In the genomic region with DNA sequence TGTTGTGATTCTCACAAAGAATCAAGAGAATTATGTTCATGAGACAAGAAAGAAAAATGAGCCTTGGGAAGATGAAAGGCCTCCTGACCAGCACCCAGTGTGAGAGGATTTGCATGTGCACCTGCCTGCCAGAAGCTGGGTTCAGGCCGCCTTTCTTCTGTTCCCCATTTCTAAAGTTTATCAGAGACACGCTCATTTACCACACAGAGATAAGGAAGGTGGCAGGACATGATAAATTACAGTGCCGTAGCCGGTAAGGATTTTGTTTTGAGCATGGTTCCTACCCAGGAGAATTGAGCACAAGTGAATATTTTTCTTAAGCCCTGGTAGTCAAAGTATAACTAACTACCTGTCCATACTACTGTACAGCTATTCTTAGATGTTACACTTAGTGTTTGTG, we compare ENCODE assay signal across 20 mouse cellular contexts.
DNase-seq lines count a peak whose midpoint lies in the region; ATAC-seq lines count a peak whose summit lies in the region.
"Had no signal": no experiment of that assay in that cellular context is flagged by ENCODE, and none has a peak within 500 bp of the region (broad histone marks: within the 10 kb centered on the region; RNA-seq: fewer than 3 reads in every experiment).

No protein-coding gene starts in this region.

- H3K27ac ChIP-seq in liver, embryonic 11.5 days (ENCODE audit: low read depth, low read length) = no peak overlapping the region
- no peak overlapping the region for H3K27ac ChIP-seq in liver, embryonic 12.5 days
- no peak overlapping the region for H3K27ac ChIP-seq in liver, embryonic 16.5 days (ENCODE audit: low read length)
- no peak overlapping the region for H3K27ac ChIP-seq in hindbrain, embryonic 10.5 days
- H3K27ac ChIP-seq: embryonic facial prominence, embryonic 13.5 days; forebrain, embryonic 12.5 days; gastrocnemius, adult 2 months; heart, embryonic 13.5 days; hindbrain, embryonic 14.5 days had no signal

- H3K9ac ChIP-seq in liver, embryonic 11.5 days (ENCODE audit: low read depth, low read length) = no peak overlapping the region
- no peak overlapping the region for H3K9ac ChIP-seq in liver, embryonic 12.5 days
- H3K9ac ChIP-seq in liver, embryonic 16.5 days (ENCODE audit: low read depth, low read length) = no peak overlapping the region
- H3K9ac ChIP-seq: embryonic facial prominence, embryonic 13.5 days; forebrain, embryonic 12.5 days; heart, embryonic 13.5 days; hindbrain, embryonic 14.5 days had no signal

- H3K4me3 ChIP-seq in liver, embryonic 11.5 days (ENCODE audit: low read depth, low read length) = no peak overlapping the region
- no peak overlapping the region for H3K4me3 ChIP-seq in liver, embryonic 12.5 days
- no peak overlapping the region for H3K4me3 ChIP-seq in liver, embryonic 16.5 days (ENCODE audit: low read depth, low read length)
- H3K4me3 ChIP-seq in hindbrain, embryonic 10.5 days = no peak overlapping the region
- H3K4me3 ChIP-seq: embryonic facial prominence, embryonic 13.5 days; forebrain, embryonic 12.5 days; gastrocnemius, adult 2 months; heart, embryonic 13.5 days had no signal

- no peaks in the 10 kb centered on the region for H3K4me1 ChIP-seq in liver, embryonic 11.5 days (replicated peaks; ENCODE audit: control insufficient read depth, insufficient read depth, low read length)
- 0 out of 2 replicates have a peak, but pooled peaks cover 5% of the 10 kb centered on the region for H3K4me1 ChIP-seq in liver, embryonic 12.5 days
- H3K4me1 ChIP-seq in liver, embryonic 16.5 days (ENCODE audit: control insufficient read depth, low read depth, low read length) = no peaks in the 10 kb centered on the region
- no peaks in the 10 kb centered on the region for H3K4me1 ChIP-seq in hindbrain, embryonic 10.5 days (replicated peaks)
- H3K4me1 ChIP-seq: embryonic facial prominence, embryonic 13.5 days; forebrain, embryonic 12.5 days had no signal

- intact Hi-C loops in left cerebral cortex, postnatal 25 days (cut with DNase I) = no loop called here

- H3K9me3 ChIP-seq in liver, embryonic 11.5 days (ENCODE audit: control insufficient read depth, low read length) = no peaks in the 10 kb centered on the region
- H3K9me3 ChIP-seq in liver, embryonic 12.5 days (replicated peaks) = no peaks in the 10 kb centered on the region
- H3K9me3 ChIP-seq in liver, embryonic 16.5 days (replicated peaks; ENCODE audit: control insufficient read depth, low read length) = no peaks in the 10 kb centered on the region
- no peaks in the 10 kb centered on the region for H3K9me3 ChIP-seq in hindbrain, embryonic 10.5 days
- H3K9me3 ChIP-seq: embryonic facial prominence, embryonic 13.5 days; forebrain, embryonic 12.5 days; heart, embryonic 13.5 days had no signal

- WGBS in liver, embryonic 11.5 days = 18% methylated on average over 4 of the region's 4 CpGs
- 15% methylated on average over 4 of the region's 4 CpGs for WGBS in liver, embryonic 12.5 days (ENCODE audit: insufficient replicate concordance)
- 16% methylated on average over 4 of the region's 4 CpGs for WGBS in liver, embryonic 16.5 days (ENCODE audit: insufficient replicate concordance)
- WGBS in hindbrain, embryonic 10.5 days = 86% methylated on average over 4 of the region's 4 CpGs

- no peaks in the 10 kb centered on the region for H3K36me3 ChIP-seq in liver, embryonic 11.5 days (ENCODE audit: control insufficient read depth, insufficient read depth, low read length)
- H3K36me3 ChIP-seq in liver, embryonic 12.5 days = no peaks in the 10 kb centered on the region
- H3K36me3 ChIP-seq in liver, embryonic 16.5 days (ENCODE audit: control insufficient read depth, insufficient read depth) = no peaks in the 10 kb centered on the region
- no peaks in the 10 kb centered on the region for H3K36me3 ChIP-seq in hindbrain, embryonic 10.5 days
- H3K36me3 ChIP-seq: embryonic facial prominence, embryonic 13.5 days; forebrain, embryonic 12.5 days; heart, embryonic 13.5 days had no signal

- peak; percentile 39; the same call in 1 of the 2 replicates for ATAC-seq in liver, embryonic 11.5 days (replicated peaks; ENCODE audit: low FRiP score)
- ATAC-seq in liver, embryonic 12.5 days = no peak
- peak; percentile 27; the same call in 1 of the 2 replicates for ATAC-seq in liver, embryonic 16.5 days (ENCODE audit: low read depth)
- ATAC-seq in activated CD4-positive, CD25-positive, alpha-beta regulatory T cell, adult 4 months = no peak

- H3K27me3 ChIP-seq in liver, embryonic 11.5 days (replicated peaks; ENCODE audit: control insufficient read depth, insufficient read depth, low read length) = no peaks in the 10 kb centered on the region
- H3K27me3 ChIP-seq in liver, embryonic 12.5 days (replicated peaks) = no peaks in the 10 kb centered on the region
- H3K27me3 ChIP-seq in liver, embryonic 16.5 days (ENCODE audit: control insufficient read depth, insufficient read depth, low read depth, low read length) = no peaks in the 10 kb centered on the region
- no peaks in the 10 kb centered on the region for H3K27me3 ChIP-seq in hindbrain, embryonic 10.5 days (ENCODE audit: insufficient read depth, poor library complexity, severe bottlenecking)
- H3K27me3 ChIP-seq: embryonic facial prominence, embryonic 13.5 days; forebrain, embryonic 12.5 days; heart, embryonic 13.5 days had no signal

- H3K4me2 ChIP-seq in liver, embryonic 11.5 days = no peak overlapping the region
- H3K4me2 ChIP-seq in liver, embryonic 12.5 days = no peak overlapping the region
- H3K4me2 ChIP-seq in liver, embryonic 16.5 days (ENCODE audit: low read depth, low read length) = no peak overlapping the region
- H3K4me2 ChIP-seq: embryonic facial prominence, embryonic 13.5 days; forebrain, embryonic 12.5 days; heart, embryonic 13.5 days; hindbrain, embryonic 14.5 days had no signal

- DNase-seq in liver, embryonic 11.5 days (ENCODE audit: low spot score) = no peak
- peak; percentile 4 for DNase-seq in c-Kit-positive CD71-positive TER-119-positive erythroid progenitor cells, embryonic 14.5 days (ENCODE audit: low spot score)
- DNase-seq in hindbrain, embryonic 10.5 days (ENCODE audit: low spot score) = no peak
- DNase-seq in left cerebral cortex, postnatal 25 days (ENCODE audit: low spot score in 2 of 2) = no peak
- DNase-seq: adrenal gland, adult 2 months; adrenal gland, postnatal 25 days; cerebellum, adult 11-12 months; cerebellum, adult 9-10 months; cerebellum, postnatal 25 days; gastrocnemius, adult 2 months; gastrocnemius, postnatal 36 days; heart, adult 11 months; heart, postnatal 10 days had no signal

Comparison
In these comparisons a context has a peak if more than half of its experiments do, and no peak if none do; other contexts are left out.
1. ATAC-seq: peak in liver, embryonic 11.5 days (single experiment) and liver, embryonic 16.5 days (single experiment); none in liver, embryonic 12.5 days (single experiment) and activated CD4-positive, CD25-positive, alpha-beta regulatory T cell, adult 4 months (single experiment).